Comparison of ENCODE assay signal across 13 mouse cellular contexts in genomic region chr6:120174028-120174601, GRCm38 (mm10).
DNase-seq lines count a peak whose midpoint lies in the region; ATAC-seq lines count a peak whose summit lies in the region.
"Had no signal": no experiment of that assay in that cellular context is flagged by ENCODE, and none has a peak within 500 bp of the region (broad histone marks: within the 10 kb centered on the region; RNA-seq: fewer than 3 reads in every experiment).

No protein-coding gene starts in this region.

- no peak overlapping the region for H3K4me3 ChIP-seq in heart, embryonic 16.5 days (ENCODE audit: low read length)
- H3K4me3 ChIP-seq: layer of hippocampus, adult 2 months; neural tube, embryonic 13.5 days had no signal

- H3K27me3 ChIP-seq in heart, embryonic 16.5 days (ENCODE audit: control insufficient read depth, insufficient read depth, low read length), result no peaks in the 10 kb centered on the region
- H3K27me3 ChIP-seq: neural tube, embryonic 13.5 days had no signal

- no peak for ATAC-seq in heart, embryonic 16.5 days (replicated peaks; ENCODE audit: extremely low read depth, insufficient read depth, low FRiP score)
- peak; percentile 17; the same call in 1 of the 2 replicates for ATAC-seq in neutrophil, adult 5-6 weeks (ENCODE audit: extremely low read depth, insufficient number of reproducible peaks, low FRiP score, poor library complexity, severe bottlenecking)
- ATAC-seq: forebrain, postnatal 0 days had no signal

- peak overlapping the region; percentile 47 for H3K9ac ChIP-seq in heart, embryonic 16.5 days (ENCODE audit: low read length)
- H3K9ac ChIP-seq: forebrain, postnatal 0 days; neural tube, embryonic 13.5 days had no signal

- 56% methylated on average over 6 of the region's 6 CpGs for WGBS in heart, embryonic 16.5 days

- H3K9me3 ChIP-seq in heart, embryonic 16.5 days (replicated peaks; ENCODE audit: control insufficient read depth, low read length), result no peaks in the 10 kb centered on the region
- H3K9me3 ChIP-seq: neural tube, embryonic 13.5 days had no signal

- DNase-seq in kidney, adult 18-20 months, result peak; percentile 46
- no peak for DNase-seq in kidney, postnatal 4 days
- peak; percentile 26 for DNase-seq in kidney, postnatal 10 days
- DNase-seq in right cerebral cortex, postnatal 36 days (ENCODE audit: low spot score in 2 of 2), result no peak
- DNase-seq in left cerebral cortex, adult 8-10 months (ENCODE audit: low spot score in 2 of 2), result no peak
- DNase-seq: adrenal gland, adult 8-10 months; cerebellum, postnatal 36 days; forebrain, postnatal 0 days; lung, postnatal 10 days had no signal

- peak overlapping the region; percentile 93 for H3K27ac ChIP-seq in heart, embryonic 16.5 days (ENCODE audit: low read length)
- H3K27ac ChIP-seq: neural tube, embryonic 13.5 days had no signal

- H3K4me2 ChIP-seq in heart, embryonic 16.5 days (ENCODE audit: low read depth, low read length), result no peak overlapping the region
- H3K4me2 ChIP-seq: neural tube, embryonic 13.5 days had no signal

- H3K4me1 ChIP-seq in heart, embryonic 16.5 days (ENCODE audit: control insufficient read depth, insufficient read depth, low read length), result peaks cover 15% of the 10 kb centered on the region
- H3K4me1 ChIP-seq: neural tube, embryonic 13.5 days had no signal

- H3K36me3 ChIP-seq in heart, embryonic 16.5 days (ENCODE audit: control insufficient read depth, insufficient read depth), result no peaks in the 10 kb centered on the region
- H3K36me3 ChIP-seq: neural tube, embryonic 13.5 days had no signal

Comparison
In these comparisons a context has a peak if more than half of its experiments do, and no peak if none do; other contexts are left out.
1. DNase-seq: peak in kidney, adult 18-20 months (single experiment) and kidney, postnatal 10 days (single experiment); none in kidney, postnatal 4 days (0 of 2), right cerebral cortex, postnatal 36 days (0 of 2) and left cerebral cortex, adult 8-10 months (0 of 2).